Mouse (Mus musculus) limb, embryonic 12.5 days (tissue): ENCODE measurements at regions not wholly inside any gene's neighbourhood (a gene's known extent, or its start where the extent isn't known, plus 50 kb on each side); places are given as distances from the start of the nearest gene placed in this dataset. TPM values are rescaled to one million over a fixed set of nuclear protein-coding genes. Genes with fewer than 3 reads are reported as not detected.

Experiments used
- microRNA-seq: library from miRNA; unstranded; fragments of <30 nt; microRNA quantifications from one replicate; pipeline ENCODE4, GENCODE M21; 2017

Small RNA genes in the stretch of these regions (microRNA-seq; reads per million reads assigned to microRNA genes)
- gene Gm27878: not detected
